Comparison of ENCODE assay signal across 8 mouse cellular contexts in genomic region chr8:111933348-111934076, GRCm38 (mm10). TPM values are rescaled to one million over a fixed set of nuclear protein-coding genes. Genes with fewer than 3 reads are reported as not detected.
DNase-seq lines count a peak whose midpoint lies in the region; ATAC-seq lines count a peak whose summit lies in the region.

Gene Tmem231 (minus strand): TSS chr8:111933881.

- intact Hi-C loops in left cerebral cortex, postnatal 25 days (cut with DNase I), result no loop called here

- under 1% methylated on average over 53 of the region's 53 CpGs for WGBS in midbrain, embryonic 10.5 days

- H3K36me3 ChIP-seq in midbrain, embryonic 10.5 days, result 0 out of 2 replicates have a peak, but pooled peaks cover 3% of the 10 kb centered on the region

- ATAC-seq in inflammation-experienced regulatory T-cells, adult 6 months, result peak; percentile 100

- peak; percentile 91 for DNase-seq in adrenal gland, adult 8-10 months
- DNase-seq in embryo, embryonic 11 days, result peak; percentile 96
- DNase-seq in gastrocnemius, postnatal 25 days, result peak; percentile 87
- peak; percentile 90 to 97 for DNase-seq in left cerebral cortex, postnatal 25 days (ENCODE audit: low spot score in 2 of 2)
- peak; percentile 94 for DNase-seq in midbrain, embryonic 10.5 days (ENCODE audit: low spot score)
- DNase-seq in right cerebral cortex, postnatal 36 days (ENCODE audit: low spot score in 2 of 2), result peak; percentile 88 to 92
- DNase-seq in urinary bladder, postnatal 4 days (ENCODE audit: low spot score in 2 of 2), result peak; percentile 80 to 86

- H3K4me3 ChIP-seq in midbrain, embryonic 10.5 days, result peak within 1 kb of the TSS; percentile 88

- H3K27me3 ChIP-seq in midbrain, embryonic 10.5 days (ENCODE audit: low read depth, poor library complexity, severe bottlenecking), result no peaks in the 10 kb centered on the region

- peak within 1 kb of the TSS; percentile 94 for H3K27ac ChIP-seq in midbrain, embryonic 10.5 days (replicated peaks)

- H3K9me3 ChIP-seq in midbrain, embryonic 10.5 days (replicated peaks), result no peaks in the 10 kb centered on the region

- peaks cover 27% of the 10 kb centered on the region for H3K4me1 ChIP-seq in midbrain, embryonic 10.5 days

RNA-seq across cellular contexts. Expression of gene Tmem231, which starts in this region (rescaled TPM):
- 10 to 100 TPM in 2 of 4 experiments, 1 to 10 TPM in 2; 6.3 to 12.4 (median 9.5) TPM for total RNA-seq in adrenal gland, adult 8-10 months (2022)
- 1 to 10 TPM in 1 of 2 experiments, under 1 TPM in 1; 0.90 to 1.1 TPM for total RNA-seq in gastrocnemius, postnatal 25 days (2021)
- polyA plus RNA-seq in inflammation-experienced regulatory T-cells, adult 6 months (2017; shearing (Covaris generic)), result 1 to 10 TPM in 2 of 3 experiments, under 1 TPM in 1; 0.97 to 2.0 (median 1.7) TPM
- total RNA-seq in left cerebral cortex, postnatal 25 days (2021), result 10 to 100 TPM; 12.0 to 13.0 TPM
- polyA plus RNA-seq in midbrain, embryonic 10.5 days (2016; fragmentation: Nextera tagmentation; extraction: Ambion mirVana), result 26.7 TPM in 2 replicates

Comparison
In these comparisons a context has a peak if more than half of its experiments do, and no peak if none do; other contexts are left out.
1. Peak in every context shown above with its lines: DNase-seq, ATAC-seq, H3K4me3 ChIP-seq and H3K27ac ChIP-seq.